Mouse (Mus musculus): ENCODE measurements around the gene Asb16.

GRCm38 (mm10) chr11:102220451-102220850 is 48.1 kb upstream of the Asb16 start:
- TF ChIP-seq POLR2A (IDR thresholded peaks at IDR 0.05; ENCODE audit: low read depth, low read length) (no peak), CTCF (IDR thresholded peaks at IDR 0.05; ENCODE audit: borderline replicate concordance, insufficient read depth, low read length) (no peak)
